9 mouse cellular contexts compared by ENCODE assay signal in the genomic region with DNA sequence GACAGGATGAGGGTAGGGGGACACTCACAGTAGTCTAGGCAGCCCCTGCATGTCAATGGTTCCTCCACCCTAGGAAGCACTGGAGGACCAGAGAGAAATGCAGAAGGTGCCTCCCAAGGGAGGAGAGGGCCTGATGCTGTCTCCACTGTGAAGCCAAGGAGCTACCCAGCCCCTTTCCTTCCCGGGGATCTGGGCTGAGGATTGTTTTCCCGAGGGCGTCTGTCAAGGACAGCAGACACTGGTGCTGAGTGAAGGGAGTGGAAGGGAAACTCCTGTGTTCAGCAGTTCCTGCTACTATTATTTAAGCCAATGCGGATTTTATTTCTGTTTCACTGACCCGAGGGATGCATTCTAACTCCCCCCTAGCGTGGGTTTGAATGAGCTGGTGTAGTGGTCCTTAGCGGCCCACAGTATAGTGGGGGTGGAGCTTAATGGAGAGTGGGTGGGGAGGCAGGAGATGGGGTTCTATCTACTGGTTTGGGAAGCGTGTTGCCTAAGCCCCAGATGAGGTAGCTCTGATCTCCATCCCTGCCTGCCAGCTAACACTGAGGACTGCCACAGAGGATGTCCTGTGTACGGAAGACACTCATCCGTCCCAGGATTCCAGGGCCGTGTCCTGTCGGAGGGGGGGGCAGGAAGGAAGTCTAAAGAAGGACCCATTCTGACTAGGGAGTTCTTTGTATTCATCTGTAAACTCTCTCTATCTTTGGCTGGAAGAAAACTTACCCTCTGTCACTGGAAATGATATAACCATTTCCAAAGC. TPM values are rescaled to one million over a fixed set of nuclear protein-coding genes. Genes with fewer than 3 reads are reported as not detected.
DNase-seq lines count a peak whose midpoint lies in the region; ATAC-seq lines count a peak whose summit lies in the region.
"Had no signal": no experiment of that assay in that cellular context is flagged by ENCODE, and none has a peak within 500 bp of the region (broad histone marks: within the 10 kb centered on the region; RNA-seq: fewer than 3 reads in every experiment).

No protein-coding gene starts in this region.

- no peaks in the 10 kb centered on the region for H3K27me3 ChIP-seq in heart, embryonic 15.5 days
- H3K27me3 ChIP-seq: forebrain, embryonic 12.5 days had no signal

- peak; percentile 35 to 58 for DNase-seq in adrenal gland, adult (ENCODE audit: inconsistent age in 2 of 2, low spot score in 1 of 2)
- DNase-seq in adrenal gland, postnatal 4 days (ENCODE audit: low spot score in 2 of 2), result no peak
- DNase-seq in kidney, postnatal 25 days, result peak; percentile 61 to 82
- DNase-seq in lung, postnatal 36 days, result peak; percentile 80
- no peak for DNase-seq in right cerebral cortex, postnatal 10 days (ENCODE audit: low spot score in 2 of 2)
- DNase-seq in urinary bladder, postnatal 25 days (ENCODE audit: low spot score), result no peak

- H3K4me3 ChIP-seq in heart, embryonic 15.5 days, result no peak overlapping the region
- H3K4me3 ChIP-seq: forebrain, embryonic 12.5 days had no signal

- H3K4me2 ChIP-seq in heart, embryonic 15.5 days, result peak overlapping the region; percentile 15; the same call in 1 of the 2 replicates
- H3K4me2 ChIP-seq: forebrain, embryonic 12.5 days had no signal

- peak; percentile 45 for ATAC-seq in heart, embryonic 15.5 days (replicated peaks; ENCODE audit: insufficient number of reproducible peaks, insufficient read depth, low FRiP score, low read depth)
- ATAC-seq in cerebellum, adult (ENCODE audit: insufficient number of reproducible peaks, low FRiP score, low TSS enrichment), result no peak

- 52% methylated on average over 12 of the region's 12 CpGs for WGBS in heart, embryonic 15.5 days

- no peaks in the 10 kb centered on the region for H3K9me3 ChIP-seq in heart, embryonic 15.5 days (replicated peaks)
- H3K9me3 ChIP-seq: forebrain, embryonic 12.5 days had no signal

- no peak overlapping the region for H3K9ac ChIP-seq in heart, embryonic 15.5 days
- H3K9ac ChIP-seq: forebrain, embryonic 12.5 days had no signal

- H3K27ac ChIP-seq in heart, embryonic 15.5 days, result peak overlapping the region; percentile 75
- H3K27ac ChIP-seq: forebrain, embryonic 12.5 days had no signal

- peaks cover 35% of the 10 kb centered on the region for H3K4me1 ChIP-seq in heart, embryonic 15.5 days (replicated peaks)

- H3K36me3 ChIP-seq in heart, embryonic 15.5 days, result no peaks in the 10 kb centered on the region
- H3K36me3 ChIP-seq: forebrain, embryonic 12.5 days had no signal

RNA-seq across cellular contexts. Expression of a gene that starts 21.8 kb away (rescaled TPM):
- 10 to 100 TPM; 15.4 to 17.2 TPM for total RNA-seq in adrenal gland, postnatal 4 days (2021)
- polyA plus RNA-seq in heart, embryonic 15.5 days (2015; fragmentation: Nextera tagmentation; extraction: Ambion mirVana), result 10.4 and 12.1 TPM in 2 replicates

RNA-seq across cellular contexts. Expression of a gene that starts 50.2 kb away (rescaled TPM):
- not detected for total RNA-seq in adrenal gland, postnatal 4 days (2021)
- 0.43 TPM in 1 of 2 replicates, not detected in the other for polyA plus RNA-seq in heart, embryonic 15.5 days (2015; fragmentation: Nextera tagmentation; extraction: Ambion mirVana)

Comparison
In these comparisons a context has a peak if more than half of its experiments do, and no peak if none do; other contexts are left out.
1. DNase-seq: peak in adrenal gland, adult (2 of 2), kidney, postnatal 25 days (2 of 2) and lung, postnatal 36 days (single experiment); none in adrenal gland, postnatal 4 days (0 of 2), right cerebral cortex, postnatal 10 days (0 of 2) and urinary bladder, postnatal 25 days (single experiment).